Mouse (Mus musculus) G1E (cell line): ENCODE data around the gene Sephs2. TPM values are rescaled to one million over a fixed set of nuclear protein-coding genes. Genes with fewer than 3 reads are reported as not detected.
A peak's percentile ranks its signal among the peaks of the same experiment; 100 is the strongest.
"Not testable (repeated sequence)": the region's sequence is repeated elsewhere in the genome, so short reads cannot be mapped to it uniquely, and the experiment has no call there.

Experiments used
- ATAC-seq: 2 replicates; pipeline ENCODE4 v1.8.0; 2016; ENCODE audit warnings: mild to moderate bottlenecking; ENCODE audit not compliant: insufficient number of reproducible peaks, poor library complexity, low FRiP score, severe bottlenecking; ENCODE audit errors: extremely low read depth
- DNase-seq: peaks from one replicate; pipeline ENCODE4 v3.0.0; 2012; ENCODE audit warnings: low spot score
- H3K27me3 ChIP-seq: 2 replicates; pipeline ENCODE4 v1.6.1; 2012; ENCODE audit warnings: mild to moderate bottlenecking, low read length, inconsistent platforms; ENCODE audit not compliant: insufficient read depth
- H3K36me3 ChIP-seq: replicated peaks from 2 replicates; pipeline ENCODE3; 2012; ENCODE audit warnings: mild to moderate bottlenecking, inconsistent platforms
- H3K4me1 ChIP-seq: 2 replicates; pipeline ENCODE4 v1.6.1; 2012; ENCODE audit warnings: low read depth, low read length, inconsistent platforms, mixed read lengths; ENCODE audit not compliant: insufficient read depth
- H3K4me3 ChIP-seq: 2 replicates; pipeline ENCODE4 v1.5.1; 2012; ENCODE audit warnings: low read depth, mild to moderate bottlenecking, inconsistent platforms, low read length, moderate library complexity, mixed read lengths
- H3K9me3 ChIP-seq: replicated peaks from 2 replicates; pipeline ENCODE4 v1.6.1; 2012; ENCODE audit warnings: inconsistent platforms
- CTCF ChIP-seq: IDR thresholded peaks from 2 replicates; pipeline ENCODE4 v1.5.1; 2012; ENCODE audit warnings: low read depth, low read length, inconsistent platforms, mixed read lengths
- GATA1 ChIP-seq: IDR thresholded peaks from 2 replicates; pipeline ENCODE4 v1.6.1; 2012; ENCODE audit warnings: borderline replicate concordance, low read length, inconsistent platforms, mixed read lengths
- GATA2 ChIP-seq: IDR thresholded peaks from 2 replicates; pipeline ENCODE4 v1.6.1; 2012; ENCODE audit warnings: low read depth, low read length, inconsistent platforms, borderline replicate concordance
- POLR2AphosphoS5 ChIP-seq: IDR thresholded peaks from 2 replicates; pipeline ENCODE4 v1.6.1; 2012; ENCODE audit warnings: low read depth, low read length, inconsistent platforms; ENCODE audit not compliant: insufficient replicate concordance
- TAL1 ChIP-seq: conservative IDR thresholded peaks from 2 replicates; pipeline ENCODE4 v1.6.1; 2012; ENCODE audit warnings: low read depth, low read length, inconsistent platforms, mixed read lengths
- polyA plus RNA-seq: library from polyadenylated mRNA; stranded (reverse); fragments of >175 nt; gene quantifications from 2 replicates; pipeline ENCODE4 v1.2.3, GENCODE M21; 2012
- total RNA-seq, 2 experiments: library from RNA; stranded (forward) in 1 of 2; stranded (reverse) in 1 of 2; fragments of 200-1000 nt in 1 of 2; fragments of >200 nt in 1 of 2; fragmentation: Nextera tagmentation in 1 of 2; gene quantifications; 2 replicates each; pipeline ENCODE4 v1.2.3; 2014 to 2017

Gene Sephs2
- total and polyA plus RNA-seq, 3 experiments: 39.9 to 126 (median 75.9) TPM

DNA sequence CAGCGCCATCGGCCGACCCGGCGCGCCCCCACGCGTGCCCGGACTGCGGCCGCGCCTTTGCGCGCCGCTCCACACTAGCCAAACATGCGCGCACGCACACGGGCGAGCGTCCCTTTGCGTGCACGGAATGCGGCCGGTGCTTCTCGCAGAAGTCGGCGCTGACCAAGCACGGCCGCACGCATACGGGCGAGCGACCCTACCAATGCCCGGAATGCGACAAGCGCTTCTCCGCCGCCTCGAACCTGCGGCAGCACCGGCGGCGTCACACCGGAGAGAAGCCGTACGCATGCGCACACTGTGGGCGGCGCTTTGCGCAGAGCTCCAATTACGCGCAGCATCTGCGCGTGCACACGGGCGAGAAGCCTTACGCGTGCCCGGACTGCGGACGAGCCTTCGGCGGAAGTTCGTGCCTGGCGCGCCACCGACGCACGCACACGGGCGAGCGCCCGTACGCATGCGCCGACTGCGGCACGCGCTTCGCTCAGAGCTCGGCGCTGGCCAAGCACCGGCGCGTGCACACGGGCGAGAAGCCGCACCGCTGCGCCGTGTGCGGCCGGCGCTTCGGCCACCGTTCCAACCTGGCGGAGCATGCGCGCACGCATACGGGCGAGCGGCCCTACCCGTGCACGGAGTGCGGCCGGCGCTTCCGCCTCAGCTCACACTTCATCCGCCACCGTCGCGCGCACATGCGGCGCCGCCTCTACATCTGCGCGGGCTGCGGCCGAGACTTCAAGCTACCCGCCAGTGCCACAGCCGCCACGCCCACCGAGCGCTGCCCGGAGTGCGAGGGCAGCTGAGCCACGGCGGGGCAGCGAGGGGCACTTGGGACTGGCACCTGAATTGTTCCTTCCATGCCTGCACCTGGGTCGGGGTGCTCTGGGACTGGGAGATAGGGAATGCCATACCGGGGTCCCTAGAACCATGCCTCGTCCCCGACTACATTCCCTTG lies 19.8 kb downstream of the Sephs2 start:
- DNase-seq: peak; percentile 74
- H3K27me3 ChIP-seq: no peaks in the 10 kb centered on the region
- peaks cover 68% of the 10 kb centered on the region for H3K4me1 ChIP-seq
- ATAC-seq: peak; percentile 73
- H3K36me3 ChIP-seq: peaks cover 79% of the 10 kb centered on the region
- H3K9me3 ChIP-seq: no peaks in the 10 kb centered on the region
- TF ChIP-seq GATA2 (no peak), CTCF (no peak), POLR2AphosphoS5 (no peak), GATA1 (no peak), TAL1 (no peak)
- H3K4me3 ChIP-seq: peak overlapping the region; percentile 77

DNA sequence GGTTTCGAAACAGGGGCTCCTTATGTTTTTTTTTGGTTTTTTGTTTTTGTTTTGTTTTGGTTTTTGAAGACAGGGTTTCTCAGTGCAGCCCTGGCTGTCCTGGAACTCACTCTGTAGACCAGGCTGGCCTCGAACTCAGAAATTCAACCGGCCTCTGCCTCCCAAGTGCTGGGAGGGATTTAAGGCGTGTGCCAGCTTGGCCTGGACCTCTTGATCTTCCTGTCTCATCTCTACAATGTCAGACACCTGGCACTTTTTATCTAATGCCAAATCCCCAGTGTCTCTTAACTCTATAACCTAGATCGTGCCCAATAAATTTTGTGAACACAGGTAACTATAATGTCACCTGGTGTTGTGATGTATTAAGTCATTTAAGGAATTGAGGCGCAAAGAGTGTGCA lies 20.5 kb downstream of the Sephs2 start:
- peaks cover 63% of the 10 kb centered on the region for H3K4me1 ChIP-seq
- no peak for TF ChIP-seq GATA2
- TF ChIP-seq POLR2AphosphoS5: no peak
- TF ChIP-seq CTCF: no peak
- no peak for TF ChIP-seq GATA1
- no peak for TF ChIP-seq TAL1
- DNase-seq (no peak), ATAC-seq (no peak)
- no peaks in the 10 kb centered on the region for H3K9me3 ChIP-seq
- H3K27me3 ChIP-seq: no peaks in the 10 kb centered on the region
- H3K4me3 ChIP-seq: peak overlapping the region; percentile 77
- H3K36me3 ChIP-seq: peaks cover 77% of the 10 kb centered on the region

DNA sequence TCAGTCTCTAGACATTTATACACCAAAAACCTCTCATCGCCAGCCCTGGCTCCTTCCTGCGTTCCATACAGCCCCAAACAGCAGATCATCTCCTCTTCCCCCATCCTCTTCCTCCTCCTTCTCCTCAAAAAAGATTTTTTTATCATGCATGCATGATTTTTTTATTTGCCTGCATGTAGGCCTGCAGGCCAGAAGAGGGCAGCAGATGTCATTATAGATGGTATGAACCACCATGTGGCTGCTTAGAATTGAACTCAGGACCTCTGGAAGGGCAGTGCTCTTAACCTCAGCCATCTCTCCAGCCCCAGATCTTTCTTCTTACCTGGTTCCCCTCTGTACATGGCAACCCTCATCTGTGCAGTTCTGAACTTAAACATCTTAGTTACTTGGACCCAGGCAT lies 21.4 kb downstream of the Sephs2 start:
- ATAC-seq: no peak
- DNase-seq: no peak
- Histone ChIP-seq H3K9me3 (no peaks in the 10 kb centered on the region), H3K36me3 (peaks cover 77% of the 10 kb centered on the region), H3K27me3 (no peaks in the 10 kb centered on the region), H3K4me1 (peaks cover 57% of the 10 kb centered on the region), H3K4me3 (no peak overlapping the region)
- TF ChIP-seq CTCF (peak; percentile 56; the same call in 1 of the 2 replicates), POLR2AphosphoS5 (no peak)

- H3K9me3 ChIP-seq, ATAC-seq, H3K27me3 ChIP-seq, DNase-seq, H3K4me3 ChIP-seq: not testable (repeated sequence)
- peaks cover 63% of the 10 kb centered on the region for H3K4me1 ChIP-seq
- H3K36me3 ChIP-seq: peaks cover 77% of the 10 kb centered on the region
Observed at GRCm38 (mm10) chr7:127250511-127250910, 23.3 kb downstream of the Sephs2 start.

GRCm38 (mm10) chr7:127244658-127245510 lies 29.0 kb downstream of the Sephs2 start:
- no peaks in the 10 kb centered on the region for H3K27me3 ChIP-seq
- H3K9me3 ChIP-seq: no peaks in the 10 kb centered on the region
- H3K36me3 ChIP-seq: peaks cover 46% of the 10 kb centered on the region
- H3K4me1 ChIP-seq: peaks cover 48% of the 10 kb centered on the region
- peak overlapping the region; percentile 79 for H3K4me3 ChIP-seq
- TF ChIP-seq CTCF: no peak
- no peak for TF ChIP-seq GATA2
- TF ChIP-seq POLR2AphosphoS5: no peak
- no peak for TF ChIP-seq GATA1
- no peak for TF ChIP-seq TAL1
- DNase-seq: peak; percentile 50
- ATAC-seq: 0 out of 2 replicates have a peak, but pooled peaks have one; percentile 16

- DNase-seq: peak; percentile 98
- peak; percentile 78 for ATAC-seq
- Histone ChIP-seq H3K4me1 (peaks cover 41% of the 10 kb centered on the region), H3K27me3 (no peaks in the 10 kb centered on the region), H3K36me3 (peaks cover 40% of the 10 kb centered on the region), H3K4me3 (peak within 1 kb of the TSS; percentile 79), H3K9me3 (no peaks in the 10 kb centered on the region)
- TF ChIP-seq POLR2AphosphoS5 (no peak), GATA1 (no peak), TAL1 (no peak), GATA2 (no peak), CTCF (no peak)
Observed at GRCm38 (mm10) chr7:127243870-127244657, 29.8 kb downstream of the Sephs2 start, which contains the start of gene Zfp771. Gene Zfp771 (plus strand): TSS chr7:127244274.
